Mouse (Mus musculus) liver, embryonic 14.5 days (tissue): ENCODE measurements around the gene Acot8.

Experiments
- CTCF ChIP-seq: IDR thresholded peaks from 2 replicates; pipeline ENCODE4 v1.5.1; 2016; ENCODE audit warnings: antibody characterized with exemption, low read depth, control low read depth
- EP300 ChIP-seq: IDR thresholded peaks from 2 replicates; pipeline ENCODE4 v1.6.1; 2016; ENCODE audit warnings: antibody characterized with exemption, low read depth

GRCm38 (mm10) chr2:164817206-164817605 is 12.5 kb upstream of the Acot8 start:
- no peak for TF ChIP-seq CTCF
- TF ChIP-seq EP300 = no peak
